Mouse (Mus musculus): Measurements from ENCODE around the gene 1700025F22Rik. TPM values are rescaled to one million over a fixed set of nuclear protein-coding genes. Genes with fewer than 3 reads are reported as not detected.
"Not testable (repeated sequence)": the region's sequence is repeated elsewhere in the genome, so short reads cannot be mapped to it uniquely, and the experiment has no call there.

Gene 1700025F22Rik
- polyA plus RNA-seq, 1 experiment from 2014 or later, result not detected

GRCm38 (mm10) chr19:11129702-11130101 is 35.4 kb downstream of the 1700025F22Rik start:
- Histone ChIP-seq H3K27ac (ENCODE audit: low read length) (no peak overlapping the region), H3K27me3 (ENCODE audit: control insufficient read depth, insufficient read depth, low read depth, low read length) (no peaks in the 10 kb centered on the region), H3K9ac (ENCODE audit: low read depth, low read length) (no peak overlapping the region), H3K4me1 (ENCODE audit: control insufficient read depth, low read depth, low read length) (no peaks in the 10 kb centered on the region), H3K4me3 (ENCODE audit: low read depth, low read length) (no peak overlapping the region), H3K36me3 (ENCODE audit: control insufficient read depth, insufficient read depth) (no peaks in the 10 kb centered on the region), H3K4me2 (ENCODE audit: low read depth, low read length) (no peak overlapping the region), H3K9me3 (replicated peaks; ENCODE audit: control insufficient read depth, low read length) (no peaks in the 10 kb centered on the region)
- no peak for ATAC-seq (ENCODE audit: low read depth)
- 70% methylated on average over 1 of the region's 1 CpGs for WGBS (ENCODE audit: insufficient replicate concordance)

GRCm38 (mm10) chr19:11121016-11121420 is 44.1 kb downstream of the 1700025F22Rik start:
- peak overlapping the region; percentile 39 for H3K4me3 ChIP-seq (ENCODE audit: low read depth, low read length)
- WGBS (ENCODE audit: insufficient replicate concordance), result 3% methylated on average over 5 of the region's 38 CpGs
- H3K36me3 ChIP-seq (ENCODE audit: control insufficient read depth, insufficient read depth); H3K27ac ChIP-seq (ENCODE audit: low read length); H3K27me3 ChIP-seq (ENCODE audit: control insufficient read depth, insufficient read depth, low read depth, low read length); H3K4me2 ChIP-seq (ENCODE audit: low read depth, low read length); H3K4me1 ChIP-seq (ENCODE audit: control insufficient read depth, low read depth, low read length); H3K9ac ChIP-seq (ENCODE audit: low read depth, low read length); H3K9me3 ChIP-seq (replicated peaks; ENCODE audit: control insufficient read depth, low read length): not testable (repeated sequence)
- peak; percentile 99 for ATAC-seq (ENCODE audit: low read depth)

GRCm38 (mm10) chr19:11119338-11119737 is 45.8 kb downstream of the 1700025F22Rik start:
- H3K9me3 ChIP-seq (replicated peaks; ENCODE audit: control insufficient read depth, low read length), result no peaks in the 10 kb centered on the region
- H3K36me3 ChIP-seq (ENCODE audit: control insufficient read depth, insufficient read depth), result no peaks in the 10 kb centered on the region
- peak overlapping the region; percentile 39; the same call in 1 of the 2 replicates for H3K27ac ChIP-seq (ENCODE audit: low read length)
- no peaks in the 10 kb centered on the region for H3K4me1 ChIP-seq (ENCODE audit: control insufficient read depth, low read depth, low read length)
- ATAC-seq (ENCODE audit: low read depth), result 0 out of 2 replicates have a peak, but pooled peaks have one; percentile 11
- no peak overlapping the region for H3K4me3 ChIP-seq (ENCODE audit: low read depth, low read length)
- no peak overlapping the region for H3K4me2 ChIP-seq (ENCODE audit: low read depth, low read length)
- no peak overlapping the region for H3K9ac ChIP-seq (ENCODE audit: low read depth, low read length)
- WGBS (ENCODE audit: insufficient replicate concordance), result 33% methylated on average over 2 of the region's 2 CpGs
- H3K27me3 ChIP-seq (ENCODE audit: control insufficient read depth, insufficient read depth, low read depth, low read length), result no peaks in the 10 kb centered on the region

- 27% methylated on average over 3 of the region's 3 CpGs for WGBS (ENCODE audit: insufficient replicate concordance)
- H3K36me3 ChIP-seq (ENCODE audit: control insufficient read depth, insufficient read depth), result no peaks in the 10 kb centered on the region
- H3K4me1 ChIP-seq (ENCODE audit: control insufficient read depth, low read depth, low read length), result no peaks in the 10 kb centered on the region; the same call in 1 of the 2 replicates
- no peaks in the 10 kb centered on the region for H3K9me3 ChIP-seq (replicated peaks; ENCODE audit: control insufficient read depth, low read length)
- H3K9ac ChIP-seq (ENCODE audit: low read depth, low read length), result no peak overlapping the region
- H3K27me3 ChIP-seq (ENCODE audit: control insufficient read depth, insufficient read depth, low read depth, low read length), result no peaks in the 10 kb centered on the region
- ATAC-seq (ENCODE audit: low read depth), result 0 out of 2 replicates have a peak, but pooled peaks have one; percentile 16
- H3K27ac ChIP-seq (ENCODE audit: low read length), result no peak overlapping the region; the same call in 1 of the 2 replicates
- H3K4me2 ChIP-seq (ENCODE audit: low read depth, low read length), result no peak overlapping the region
- H3K4me3 ChIP-seq (ENCODE audit: low read depth, low read length), result no peak overlapping the region
Observed at GRCm38 (mm10) chr19:11107746-11108145, 57.4 kb downstream of the 1700025F22Rik start.

GRCm38 (mm10) chr19:11101880-11102279 is 63.2 kb downstream of the 1700025F22Rik start:
- Histone ChIP-seq H3K9ac (ENCODE audit: low read depth, low read length) (no peak overlapping the region), H3K4me3 (ENCODE audit: low read depth, low read length) (no peak overlapping the region), H3K27ac (ENCODE audit: low read length) (no peak overlapping the region), H3K36me3 (ENCODE audit: control insufficient read depth, insufficient read depth) (no peaks in the 10 kb centered on the region), H3K4me2 (ENCODE audit: low read depth, low read length) (no peak overlapping the region), H3K9me3 (replicated peaks; ENCODE audit: control insufficient read depth, low read length) (no peaks in the 10 kb centered on the region), H3K4me1 (ENCODE audit: control insufficient read depth, low read depth, low read length) (no peaks in the 10 kb centered on the region), H3K27me3 (ENCODE audit: control insufficient read depth, insufficient read depth, low read depth, low read length) (no peaks in the 10 kb centered on the region)
- 40% methylated on average over 1 of the region's 1 CpGs for WGBS (ENCODE audit: insufficient replicate concordance)
- ATAC-seq (ENCODE audit: low read depth), result no peak

- Histone ChIP-seq H3K9ac (ENCODE audit: low read depth, low read length) (no peak overlapping the region), H3K27me3 (ENCODE audit: control insufficient read depth, insufficient read depth, low read depth, low read length) (no peaks in the 10 kb centered on the region), H3K9me3 (replicated peaks; ENCODE audit: control insufficient read depth, low read length) (no peaks in the 10 kb centered on the region), H3K4me1 (ENCODE audit: control insufficient read depth, low read depth, low read length) (no peaks in the 10 kb centered on the region), H3K27ac (ENCODE audit: low read length) (no peak overlapping the region), H3K36me3 (ENCODE audit: control insufficient read depth, insufficient read depth) (no peaks in the 10 kb centered on the region), H3K4me3 (ENCODE audit: low read depth, low read length) (no peak overlapping the region), H3K4me2 (ENCODE audit: low read depth, low read length) (no peak overlapping the region)
- no peak for ATAC-seq (ENCODE audit: low read depth)
- WGBS (ENCODE audit: insufficient replicate concordance), result 50% methylated on average over 3 of the region's 3 CpGs
Observed at GRCm38 (mm10) chr19:11098401-11098800, 66.7 kb downstream of the 1700025F22Rik start.

GRCm38 (mm10) chr19:11092131-11092530 is 73.0 kb downstream of the 1700025F22Rik start:
- not testable (repeated sequence) for H3K27me3 ChIP-seq (ENCODE audit: control insufficient read depth, insufficient read depth, low read depth, low read length); H3K9me3 ChIP-seq (replicated peaks; ENCODE audit: control insufficient read depth, low read length); H3K36me3 ChIP-seq (ENCODE audit: control insufficient read depth, insufficient read depth); H3K4me1 ChIP-seq (ENCODE audit: control insufficient read depth, low read depth, low read length); H3K27ac ChIP-seq (ENCODE audit: low read length); H3K9ac ChIP-seq (ENCODE audit: low read depth, low read length); ATAC-seq (ENCODE audit: low read depth)
- H3K4me2 ChIP-seq (ENCODE audit: low read depth, low read length), result peak overlapping the region; percentile 44
- WGBS (ENCODE audit: insufficient replicate concordance), result 5% methylated on average over 50 of the region's 50 CpGs
- H3K4me3 ChIP-seq (ENCODE audit: low read depth, low read length), result peak overlapping the region; percentile 27

Other genes starting within 250 kb of the 1700025F22Rik start
- not detected in 2 replicates for gene Zp1, start 244.7 kb downstream of the 1700025F22Rik start, polyA plus RNA-seq (2015; fragmentation: Nextera tagmentation; extraction: Ambion mirVana)
- 0.04 and 0.05 TPM in 2 replicates for gene Ptgdr2, start 228.2 kb downstream of the 1700025F22Rik start, polyA plus RNA-seq (2015; fragmentation: Nextera tagmentation; extraction: Ambion mirVana)
- gene Ccdc86, start 216.1 kb downstream of the 1700025F22Rik start, polyA plus RNA-seq (2015; fragmentation: Nextera tagmentation; extraction: Ambion mirVana), result 9.0 and 9.1 TPM in 2 replicates
- 0.31 TPM in 1 of 2 replicates, not detected in the other for gene Ms4a10, start 190.7 kb downstream of the 1700025F22Rik start, polyA plus RNA-seq (2015; fragmentation: Nextera tagmentation; extraction: Ambion mirVana)
- not detected in 2 replicates for gene Ms4a15, start 172.1 kb downstream of the 1700025F22Rik start, polyA plus RNA-seq (2015; fragmentation: Nextera tagmentation; extraction: Ambion mirVana)
- gene Ms4a18, start 147.3 kb downstream of the 1700025F22Rik start, polyA plus RNA-seq (2015; fragmentation: Nextera tagmentation; extraction: Ambion mirVana), result 0.20 TPM in 1 of 2 replicates, not detected in the other
- 0.19 and 0.20 TPM in 2 replicates for gene Ms4a8a, start 84.2 kb downstream of the 1700025F22Rik start, polyA plus RNA-seq (2015; fragmentation: Nextera tagmentation; extraction: Ambion mirVana)
- not detected in 2 replicates for gene 1700017D01Rik, start 34.4 kb downstream of the 1700025F22Rik start, polyA plus RNA-seq (2015; fragmentation: Nextera tagmentation; extraction: Ambion mirVana)
- gene Ms4a13, start 31.4 kb upstream of the 1700025F22Rik start, polyA plus RNA-seq (2015; fragmentation: Nextera tagmentation; extraction: Ambion mirVana), result not detected in 2 replicates
- not detected in 2 replicates for gene Ms4a12, start 67.1 kb upstream of the 1700025F22Rik start, polyA plus RNA-seq (2015; fragmentation: Nextera tagmentation; extraction: Ambion mirVana)
- gene Ms4a1, start 100.9 kb upstream of the 1700025F22Rik start, polyA plus RNA-seq (2015; fragmentation: Nextera tagmentation; extraction: Ambion mirVana), result 0.07 and 0.11 TPM in 2 replicates
- gene Ms4a5, start 118.6 kb upstream of the 1700025F22Rik start, polyA plus RNA-seq (2015; fragmentation: Nextera tagmentation; extraction: Ambion mirVana), result not detected in 2 replicates
- gene Ms4a14, start 149.1 kb upstream of the 1700025F22Rik start, polyA plus RNA-seq (2015; fragmentation: Nextera tagmentation; extraction: Ambion mirVana), result not detected in 2 replicates
- gene Ms4a7, start 170.8 kb upstream of the 1700025F22Rik start, polyA plus RNA-seq (2015; fragmentation: Nextera tagmentation; extraction: Ambion mirVana), result 1.1 and 1.5 TPM in 2 replicates
- 0.91 and 1.6 TPM in 2 replicates for gene Ms4a4a, start 210.2 kb upstream of the 1700025F22Rik start, polyA plus RNA-seq (2015; fragmentation: Nextera tagmentation; extraction: Ambion mirVana)
- 1.4 and 1.7 TPM in 2 replicates for gene Ms4a4c, start 239.4 kb upstream of the 1700025F22Rik start, polyA plus RNA-seq (2015; fragmentation: Nextera tagmentation; extraction: Ambion mirVana)

Data from liver, embryonic 16.5 days (tissue).